Mouse (Mus musculus) brain, embryonic 14.5 days (tissue): ENCODE results near the gene Timm17a.

Source experiments
- CTCF ChIP-seq: fragments of 200-500 bp; IDR thresholded peaks from 2 replicates; pipeline ENCODE4 v1.5.1; 2012; ENCODE audit warnings: inconsistent platforms, mild to moderate bottlenecking, moderate library complexity, borderline replicate concordance; ENCODE audit not compliant: insufficient read depth, insufficient read length; ENCODE audit errors: extremely low read depth
- POLR2A ChIP-seq: fragments of 200-500 bp; IDR thresholded peaks from 2 replicates; pipeline ENCODE4 v1.6.1; 2012; ENCODE audit warnings: mild to moderate bottlenecking, inconsistent platforms, borderline replicate concordance; ENCODE audit not compliant: poor library complexity, insufficient read depth, insufficient read length, severe bottlenecking; ENCODE audit errors: extremely low read depth

- TF ChIP-seq CTCF (no peak), POLR2A (no peak)
These were observed 2.2 kb downstream of the Timm17a start for GRCm38 (mm10) chr1:135311356-135311755.
